Mouse (Mus musculus) macrophage (primary cell): ENCODE data around the gene Gm5244. TPM values are rescaled to one million over a fixed set of nuclear protein-coding genes. Genes with fewer than 3 reads are reported as not detected.

Experiments
- H3K27ac ChIP-seq: fragments of 350-480 bp; formaldehyde crosslinking; 2 replicates; pipeline ENCODE4 v1.9.0; 2021
- H3K36me3 ChIP-seq: fragments of 350-480 bp; formaldehyde crosslinking; 2 replicates; pipeline ENCODE4 v1.9.0; 2021; ENCODE audit errors: inconsistent target
- H3K4me3 ChIP-seq: fragments of 350-480 bp; formaldehyde crosslinking; 2 replicates; pipeline ENCODE4 v1.9.0; 2021; ENCODE audit errors: inconsistent target
- H3K79me2 ChIP-seq: fragments of 350-480 bp; formaldehyde crosslinking; 2 replicates; pipeline ENCODE4 v1.9.0; 2021; ENCODE audit errors: inconsistent target
- WGBS: methylation state at CpG from one replicate; pipeline ENCODE4 v1.1.7; 2026; ENCODE audit warnings: inconsistent platforms; ENCODE audit not compliant: missing documents; 5-methylcytosine and 5-hydroxymethylcytosine counted together
- polyA plus RNA-seq: library from polyadenylated mRNA; stranded (reverse); fragments of 250-400 nt; gene quantifications from 3 replicates; pipeline ENCODE4 v1.2.4, GENCODE M21; 2018; ENCODE audit warnings: inconsistent platforms

Gm5244 gene
- polyA plus RNA-seq, 1 experiment from 2014 or later, result not detected

DNA sequence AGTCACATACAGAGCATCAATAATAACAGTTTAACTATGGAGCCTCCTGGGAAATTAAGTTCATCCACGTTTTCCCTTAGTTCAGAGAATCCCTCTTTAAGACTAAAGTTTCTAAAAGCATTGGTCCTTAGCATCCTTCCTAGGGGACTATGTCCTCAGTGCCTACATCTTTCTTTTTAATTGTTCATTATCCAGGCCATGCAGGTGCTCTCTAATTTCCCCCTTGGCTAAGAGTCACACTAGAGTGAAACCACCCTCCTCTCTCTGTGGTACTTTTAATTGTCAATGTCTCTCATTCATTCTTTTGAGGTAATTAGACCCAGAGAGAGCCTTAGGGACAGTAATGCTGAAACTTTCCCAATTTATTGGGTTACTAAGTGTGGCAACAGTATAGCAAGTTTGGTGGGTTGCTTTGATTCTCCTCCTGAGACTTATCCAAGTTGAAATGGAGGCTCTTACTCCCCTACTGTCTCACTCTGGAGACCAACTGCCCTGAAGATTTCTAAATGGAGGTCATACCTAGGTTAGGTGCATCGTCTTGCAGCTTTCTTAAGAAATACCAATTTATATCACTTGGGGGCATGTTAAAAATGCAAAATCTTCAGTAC is 15.6 kb upstream of the Gm5244 start:
- Histone ChIP-seq H3K27ac (peak overlapping the region; percentile 98), H3K36me3 (peaks cover 46% of the 10 kb centered on the region), H3K4me3 (no peak overlapping the region), H3K79me2 (peaks cover 40% of the 10 kb centered on the region)
- WGBS, result 95% methylated on average over 2 of the region's 2 CpGs

- H3K4me3 ChIP-seq, result no peak overlapping the region
- H3K27ac ChIP-seq, result peak overlapping the region; percentile 98
- peaks cover 37% of the 10 kb centered on the region for H3K79me2 ChIP-seq
- 90% methylated on average over 1 of the region's 1 CpGs for WGBS
- H3K36me3 ChIP-seq, result peaks cover 45% of the 10 kb centered on the region
Observed at GRCm38 (mm10) chr19:12831559-12831958, 14.9 kb upstream of the Gm5244 start.

- H3K36me3 ChIP-seq, result peaks cover 38% of the 10 kb centered on the region
- WGBS, result 13% methylated on average over 3 of the region's 3 CpGs
- H3K27ac ChIP-seq, result peak overlapping the region; percentile 98
- H3K4me3 ChIP-seq, result no peak overlapping the region
- peaks cover 27% of the 10 kb centered on the region for H3K79me2 ChIP-seq
Observed at GRCm38 (mm10) chr19:12833625-12834024, 12.9 kb upstream of the Gm5244 start.

- H3K4me3 ChIP-seq, result no peak overlapping the region
- H3K27ac ChIP-seq, result no peak overlapping the region
- 92% methylated on average over 1 of the region's 1 CpGs for WGBS
- H3K79me2 ChIP-seq, result no peaks in the 10 kb centered on the region
- peaks cover 14% of the 10 kb centered on the region for H3K36me3 ChIP-seq
Observed at GRCm38 (mm10) chr19:12838507-12838906, 8.0 kb upstream of the Gm5244 start.

- WGBS, result 90% methylated on average over 1 of the region's 1 CpGs
- Histone ChIP-seq H3K79me2 (no peaks in the 10 kb centered on the region), H3K4me3 (no peak within 1 kb of the TSS), H3K36me3 (no peaks in the 10 kb centered on the region), H3K27ac (no peak within 1 kb of the TSS)
Observed at GRCm38 (mm10) chr19:12856983-12857382, 10.5 kb downstream of the Gm5244 start, which contains the start of gene Olfr1444. TSS of gene Olfr1444 (plus strand) at chr19:12857283.

GRCm38 (mm10) chr19:12883555-12883954 is 37.1 kb downstream of the Gm5244 start, which contains the start of gene Olfr1445:
TSS of gene Olfr1445 (plus strand) at chr19:12883855.
- Histone ChIP-seq H3K36me3 (no peaks in the 10 kb centered on the region), H3K4me3 (no peak within 1 kb of the TSS), H3K27ac (no peak within 1 kb of the TSS), H3K79me2 (no peaks in the 10 kb centered on the region)
- 91% methylated on average over 2 of the region's 2 CpGs for WGBS

DNA sequence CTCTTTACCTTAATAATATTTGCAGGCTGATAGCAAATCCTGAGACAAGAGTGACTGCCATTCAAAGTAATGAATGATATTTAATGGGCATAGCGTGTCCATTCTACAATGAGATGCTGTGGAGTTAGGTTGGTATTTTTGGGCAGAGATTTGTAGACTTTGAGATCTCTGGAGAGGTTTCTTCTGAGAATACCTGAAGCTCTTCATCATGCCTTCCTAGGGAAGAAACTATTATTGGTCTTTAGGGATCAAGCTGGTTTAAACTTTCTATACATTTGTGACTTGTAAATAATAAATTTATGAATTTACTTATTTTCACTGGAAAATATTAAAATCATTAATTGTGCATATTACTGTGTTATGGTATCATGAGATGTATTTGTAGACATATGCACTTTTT is 46.9 kb downstream of the Gm5244 start, which contains the start of gene Olfr1446:
TSS of gene Olfr1446 (minus strand) at position 101 of the 400 bp plus-strand sequence.
- Histone ChIP-seq H3K79me2 (no peaks in the 10 kb centered on the region), H3K4me3 (no peak within 1 kb of the TSS), H3K27ac (no peak within 1 kb of the TSS), H3K36me3 (no peaks in the 10 kb centered on the region)
- 100% methylated on average over 1 of the region's 1 CpGs for WGBS

Other genes with a start within 250 kb of the Gm5244 start
- not detected in 3 replicates for gene Gm4952, start 246.7 kb upstream of the Gm5244 start, polyA plus RNA-seq
- gene Glyat, start 213.4 kb upstream of the Gm5244 start, polyA plus RNA-seq, result not detected in 3 replicates
- gene Olfr1442, start 176.2 kb upstream of the Gm5244 start, polyA plus RNA-seq, result not detected in 3 replicates
- gene Olfr1443, start 168.6 kb upstream of the Gm5244 start, polyA plus RNA-seq, result not detected in 3 replicates
- gene Keg1, start 150.9 kb upstream of the Gm5244 start, polyA plus RNA-seq, result not detected in 3 replicates
- 0.42 to 0.85 TPM (median 0.52 TPM) in 3 replicates for gene Cntf, start 81.0 kb upstream of the Gm5244 start, polyA plus RNA-seq
- gene Zfp91, start 50.6 kb upstream of the Gm5244 start, polyA plus RNA-seq, result 50.8 to 76.2 TPM (median 59.4 TPM) in 3 replicates
- 84.8 to 185 TPM (median 109 TPM) in 3 replicates for gene Lpxn, start 50.5 kb upstream of the Gm5244 start, polyA plus RNA-seq
- 0.14 to 0.44 TPM (median 0.25 TPM) in 3 replicates for gene Olfr1444, start 10.6 kb downstream of the Gm5244 start, polyA plus RNA-seq
- not detected in 3 replicates for gene Olfr1445, start 37.2 kb downstream of the Gm5244 start, polyA plus RNA-seq
- not detected in 3 replicates for gene Olfr1446, start 46.8 kb downstream of the Gm5244 start, polyA plus RNA-seq
- gene Olfr1447, start 57.1 kb downstream of the Gm5244 start, polyA plus RNA-seq, result not detected in 3 replicates
- gene Olfr1448, start 77.7 kb downstream of the Gm5244 start, polyA plus RNA-seq, result not detected in 3 replicates
- gene Olfr1449, start 84.2 kb downstream of the Gm5244 start, polyA plus RNA-seq, result not detected in 3 replicates
- not detected in 3 replicates for gene Olfr1450, start 103.6 kb downstream of the Gm5244 start, polyA plus RNA-seq
- gene Olfr1451, start 148.3 kb downstream of the Gm5244 start, polyA plus RNA-seq, result not detected in 3 replicates
- gene Olfr1453, start 181.6 kb downstream of the Gm5244 start, polyA plus RNA-seq, result not detected in 3 replicates
- gene Olfr1454, start 213.9 kb downstream of the Gm5244 start, polyA plus RNA-seq, result not detected in 3 replicates